Mouse (Mus musculus) neural tube, embryonic 14.5 days (tissue): Measurements from ENCODE around the gene Slc16a11. TPM values are rescaled to one million over a fixed set of nuclear protein-coding genes. Genes with fewer than 3 reads are reported as not detected.

Source experiments
- ATAC-seq: fragments of 200-750 bp; cut with Nextera tagmentation; 2 replicates; pipeline ENCODE4 v1.8.0; 2017; ENCODE audit warnings: low read depth, mild to moderate bottlenecking, moderate TSS enrichment, moderate library complexity
- H3K27ac ChIP-seq: fragments of 300-500 bp; sonication (generic); 2 replicates; pipeline ENCODE4 v1.5.1; 2014; ENCODE audit warnings: low read depth, mild to moderate bottlenecking, control low read depth, low read length, moderate library complexity, mixed read lengths
- H3K27me3 ChIP-seq: fragments of 300-500 bp; sonication (generic); 2 replicates; pipeline ENCODE4 v1.6.1; 2014; ENCODE audit warnings: low read length; ENCODE audit not compliant: control insufficient read depth, insufficient read depth
- H3K36me3 ChIP-seq: fragments of 300-500 bp; sonication (generic); 2 replicates; pipeline ENCODE4 v1.6.1; 2014; ENCODE audit warnings: low read length, mixed read lengths; ENCODE audit not compliant: control insufficient read depth, insufficient read depth
- H3K4me1 ChIP-seq: fragments of 300-500 bp; sonication (generic); 2 replicates; pipeline ENCODE4 v1.6.1; 2014; ENCODE audit warnings: low read length; ENCODE audit not compliant: control insufficient read depth, insufficient read depth
- H3K4me2 ChIP-seq: fragments of 300-500 bp; sonication (generic); 2 replicates; pipeline ENCODE4 v1.6.1; 2014; ENCODE audit warnings: mild to moderate bottlenecking, low read depth, low read length, control low read depth
- H3K4me3 ChIP-seq: fragments of 300-500 bp; sonication (generic); 2 replicates; pipeline ENCODE4 v1.5.1; 2014; ENCODE audit warnings: low read depth, low read length, control low read depth, mixed read lengths
- H3K9ac ChIP-seq: fragments of 300-500 bp; sonication (generic); replicated peaks from 2 replicates; pipeline ENCODE4 v1.6.1; 2014; ENCODE audit warnings: low read depth, mild to moderate bottlenecking, control low read depth, low read length, mixed read lengths
- H3K9me3 ChIP-seq: fragments of 300-500 bp; sonication (generic); 2 replicates; pipeline ENCODE4 v1.6.1; 2016; ENCODE audit warnings: low read length; ENCODE audit not compliant: control insufficient read depth
- WGBS: fragments of 180-500 bp; shearing (Covaris S2); extraction: QIAGEN DNeasy Blood & Tissue Kit; methylation state at CpG from one replicate; pipeline ENCODE4 v1.1.7; 2014; 5-methylcytosine and 5-hydroxymethylcytosine counted together
- polyA plus RNA-seq: library from polyadenylated mRNA; unstranded; fragments of >200 nt; fragmentation: Nextera tagmentation; extraction: Ambion mirVana; gene quantifications from 2 replicates; pipeline ENCODE4 v1.2.1, GENCODE M21; 2014

The Slc16a11 gene
- polyA plus RNA-seq, 1 experiment from 2014 or later = 4.0 TPM

DNA sequence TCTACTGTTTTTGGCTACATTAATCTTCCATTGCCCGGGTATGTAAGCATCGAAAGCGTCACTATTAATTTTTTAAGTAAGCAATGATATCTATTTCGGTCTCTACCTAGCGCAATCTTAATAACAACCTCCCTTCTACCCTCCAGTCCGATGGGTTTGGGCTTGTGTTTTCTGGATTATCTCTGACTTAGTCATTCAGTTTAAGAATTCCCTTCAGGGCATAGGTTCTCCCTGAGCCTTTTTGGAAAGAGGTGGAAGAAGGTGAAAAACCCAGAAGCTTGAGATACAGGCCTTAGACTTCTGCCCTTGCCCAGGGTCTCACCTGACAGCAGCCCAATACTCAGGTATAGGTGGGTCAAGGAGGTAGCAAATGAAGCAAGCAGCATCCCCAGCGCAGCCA lies 7.3 kb downstream of the Slc16a11 start:
- WGBS = 55% methylated on average over 7 of the region's 7 CpGs
- Histone ChIP-seq H3K4me2 (peak overlapping the region; percentile 91), H3K9me3 (no peaks in the 10 kb centered on the region), H3K9ac (peak overlapping the region; percentile 76), H3K4me1 (peaks cover 23% of the 10 kb centered on the region), H3K4me3 (peak overlapping the region; percentile 59), H3K36me3 (no peaks in the 10 kb centered on the region), H3K27ac (peak overlapping the region; percentile 88), H3K27me3 (peaks cover 20% of the 10 kb centered on the region)
- no peak for ATAC-seq

DNA sequence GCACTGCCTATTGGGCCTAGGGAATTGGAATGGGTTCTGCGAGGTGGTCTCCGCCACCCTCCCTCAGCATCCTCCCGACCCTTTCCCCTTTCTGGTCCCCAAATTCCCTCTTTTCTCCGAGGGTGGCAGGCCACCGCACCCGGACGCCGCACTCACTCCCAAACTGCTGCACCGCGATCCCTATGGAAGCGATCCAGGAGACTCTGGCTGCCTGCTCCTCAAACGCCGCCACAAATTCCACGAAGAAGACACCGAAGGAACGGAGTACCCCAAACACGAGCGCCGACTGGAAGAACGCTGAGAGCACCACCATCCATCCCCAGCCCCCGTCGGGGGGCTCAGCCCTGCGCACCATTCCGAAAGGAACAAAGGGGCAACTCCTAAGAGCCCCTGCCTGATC lies 7.8 kb downstream of the Slc16a11 start:
- ATAC-seq = no peak
- Histone ChIP-seq H3K9ac (peak overlapping the region; percentile 76), H3K27me3 (peaks cover 18% of the 10 kb centered on the region), H3K4me3 (peak overlapping the region; percentile 59), H3K27ac (peak overlapping the region; percentile 88), H3K4me2 (peak overlapping the region; percentile 91), H3K36me3 (no peaks in the 10 kb centered on the region), H3K9me3 (no peaks in the 10 kb centered on the region), H3K4me1 (peaks cover 23% of the 10 kb centered on the region)
- WGBS = under 1% methylated on average over 24 of the region's 24 CpGs

DNA sequence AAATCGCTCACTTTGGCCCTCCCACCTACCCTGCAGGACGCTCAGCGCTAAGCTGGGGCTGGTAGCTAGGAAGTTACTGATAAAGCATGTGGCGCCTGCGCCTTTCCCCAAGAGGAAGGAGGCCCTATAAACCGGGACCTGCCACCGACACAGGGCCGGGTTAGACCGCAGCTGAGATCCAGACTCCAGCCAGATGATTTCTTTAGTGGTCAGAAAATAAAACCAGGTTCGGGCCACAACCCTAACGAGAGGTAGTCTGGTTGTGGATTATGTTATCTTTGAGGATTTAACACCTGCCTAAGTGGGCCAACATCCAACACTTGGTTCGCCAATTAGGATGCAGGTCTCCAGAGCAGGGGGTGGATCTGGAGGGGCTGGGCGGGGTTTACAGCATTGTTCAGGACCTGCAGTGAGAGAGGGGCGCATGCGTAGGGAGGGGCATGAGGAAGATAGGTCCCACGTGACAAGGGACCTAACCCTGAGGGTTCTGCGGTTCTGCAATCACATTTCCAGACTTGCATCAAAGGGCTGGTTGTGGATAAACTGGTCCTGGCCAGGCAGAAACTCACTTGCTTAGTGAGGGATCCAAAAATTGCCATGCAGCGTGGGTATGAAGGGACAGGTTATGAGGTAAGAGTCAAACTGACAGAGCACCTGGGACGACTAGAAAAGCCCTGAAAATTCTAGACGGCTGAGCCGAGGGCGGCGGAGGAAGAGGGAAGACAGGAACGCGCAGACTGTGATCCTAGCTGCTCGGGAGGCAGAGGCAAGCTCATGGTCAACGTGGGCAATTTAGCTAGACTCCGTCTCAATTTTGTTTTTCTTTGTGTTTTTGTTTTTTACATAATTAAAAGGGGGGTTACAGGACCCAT lies 8.4 kb downstream of the Slc16a11 start, which contains the start of gene Slc16a13:
Gene Slc16a13 (minus strand): TSS at position 334 of the 872 bp plus-strand sequence.
- Histone ChIP-seq H3K27ac (peak within 1 kb of the TSS; percentile 88), H3K4me2 (peak within 1 kb of the TSS; percentile 91), H3K4me3 (peak within 1 kb of the TSS; percentile 59), H3K9ac (peak within 1 kb of the TSS; percentile 76), H3K9me3 (no peaks in the 10 kb centered on the region), H3K4me1 (peaks cover 23% of the 10 kb centered on the region), H3K27me3 (peaks cover 12% of the 10 kb centered on the region), H3K36me3 (no peaks in the 10 kb centered on the region)
- peak; percentile 94 for ATAC-seq
- WGBS = under 1% methylated on average over 28 of the region's 28 CpGs

GRCm38 (mm10) chr11:70221603-70222500 lies 9.3 kb downstream of the Slc16a11 start:
- Histone ChIP-seq H3K27me3 (peaks cover 3% of the 10 kb centered on the region; the same call in 1 of the 2 replicates), H3K4me1 (peaks cover 26% of the 10 kb centered on the region), H3K4me3 (peak overlapping the region; percentile 59), H3K9me3 (no peaks in the 10 kb centered on the region), H3K36me3 (no peaks in the 10 kb centered on the region), H3K27ac (peak overlapping the region; percentile 81), H3K9ac (peak overlapping the region; percentile 76), H3K4me2 (peak overlapping the region; percentile 91)
- WGBS = 8% methylated on average over 14 of the region's 14 CpGs
- ATAC-seq = no peak

DNA sequence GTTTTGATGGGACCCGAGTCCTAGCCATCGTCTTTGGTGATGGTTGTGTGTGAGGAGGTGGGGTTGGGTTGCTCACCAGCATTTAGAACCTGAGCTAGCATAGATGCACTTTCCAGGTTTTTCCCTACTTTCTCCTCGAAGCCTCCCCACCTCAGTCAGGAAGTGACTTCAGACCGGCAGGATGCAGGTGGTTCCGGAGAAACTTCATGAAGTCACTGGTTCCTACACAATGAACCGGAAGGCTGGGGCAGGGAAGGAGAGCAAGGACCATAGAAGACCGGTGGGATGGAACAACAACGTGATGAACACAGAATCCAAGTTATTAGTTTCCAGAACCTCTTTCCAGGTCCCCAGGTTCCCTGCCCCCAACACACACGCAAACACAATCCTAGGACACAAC lies 11.2 kb downstream of the Slc16a11 start:
- Histone ChIP-seq H3K9me3 (no peaks in the 10 kb centered on the region), H3K9ac (no peak overlapping the region), H3K27me3 (peaks cover 7% of the 10 kb centered on the region), H3K4me3 (no peak overlapping the region), H3K4me1 (peaks cover 21% of the 10 kb centered on the region), H3K27ac (no peak overlapping the region), H3K36me3 (no peaks in the 10 kb centered on the region), H3K4me2 (no peak overlapping the region)
- WGBS = 87% methylated on average over 9 of the region's 9 CpGs
- no peak for ATAC-seq

DNA sequence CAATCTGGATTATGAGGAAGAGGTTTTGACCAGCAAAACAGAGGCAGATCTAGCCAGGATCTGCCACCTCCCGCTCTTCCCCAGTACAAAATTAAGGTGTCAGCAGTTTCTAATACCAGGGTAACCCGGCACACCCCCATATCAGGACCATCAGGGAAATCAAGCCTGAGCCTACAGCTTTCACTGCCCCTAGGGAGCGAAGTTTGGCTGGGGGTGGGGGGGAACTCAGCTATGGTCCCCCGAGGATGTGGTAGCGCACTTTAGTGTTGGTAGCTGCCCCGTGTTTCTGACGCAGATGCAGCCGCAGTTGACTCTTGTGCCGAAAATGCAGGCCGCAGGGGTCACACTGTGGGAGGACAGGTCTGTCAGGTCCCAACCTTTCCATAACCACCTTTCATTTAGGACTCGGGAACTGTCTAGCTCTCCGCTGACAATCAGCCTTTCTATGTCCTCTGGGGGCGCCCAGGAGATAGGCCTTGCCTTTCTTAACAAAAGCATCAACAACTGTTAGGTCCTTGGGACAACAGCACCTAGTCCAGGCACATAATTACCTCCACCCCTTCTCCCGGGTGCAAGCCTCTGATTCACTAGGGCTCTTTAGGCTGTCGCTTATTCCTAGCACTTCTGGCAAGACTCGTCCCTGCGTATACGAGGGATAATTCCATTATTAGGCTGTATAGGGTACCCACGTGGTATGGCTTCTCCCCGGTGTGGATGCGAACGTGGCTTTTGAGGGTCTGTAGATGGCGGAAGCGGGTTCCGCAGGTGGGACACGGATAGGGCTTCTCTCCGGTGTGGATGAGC lies 13.4 kb downstream of the Slc16a11 start:
- Histone ChIP-seq H3K27ac (no peak overlapping the region), H3K4me2 (peak overlapping the region; percentile 44), H3K36me3 (no peaks in the 10 kb centered on the region), H3K4me1 (peaks cover 10% of the 10 kb centered on the region), H3K27me3 (peaks cover 11% of the 10 kb centered on the region), H3K4me3 (peak overlapping the region; percentile 16), H3K9ac (no peak overlapping the region; the same call in 1 of the 2 replicates), H3K9me3 (no peaks in the 10 kb centered on the region)
- 16% methylated on average over 27 of the region's 27 CpGs for WGBS
- ATAC-seq = 0 out of 2 replicates have a peak, but pooled peaks have one; percentile 29

DNA sequence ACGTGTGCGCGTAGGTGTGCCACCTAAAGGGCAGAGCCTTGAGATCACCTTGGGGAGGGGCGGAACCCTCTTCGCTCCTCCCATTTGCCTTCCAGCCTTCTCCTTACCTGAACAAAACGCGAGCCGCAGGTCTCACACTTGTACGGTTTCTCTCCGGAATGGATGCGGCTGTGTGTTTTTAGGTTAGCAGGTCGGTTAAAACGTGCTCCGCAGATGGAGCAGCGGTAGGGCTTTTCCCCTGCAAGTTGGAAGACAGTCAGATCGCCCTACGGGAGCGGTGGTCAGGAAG lies 14.0 kb downstream of the Slc16a11 start:
- 8% methylated on average over 18 of the region's 18 CpGs for WGBS
- H3K27ac ChIP-seq = no peak overlapping the region
- H3K9me3 ChIP-seq = no peaks in the 10 kb centered on the region
- H3K36me3 ChIP-seq = no peaks in the 10 kb centered on the region
- no peak for ATAC-seq
- no peak overlapping the region for H3K9ac ChIP-seq
- peaks cover 10% of the 10 kb centered on the region for H3K4me1 ChIP-seq
- peak overlapping the region; percentile 44 for H3K4me2 ChIP-seq
- H3K27me3 ChIP-seq = peaks cover 11% of the 10 kb centered on the region
- H3K4me3 ChIP-seq = peak overlapping the region; percentile 16

DNA sequence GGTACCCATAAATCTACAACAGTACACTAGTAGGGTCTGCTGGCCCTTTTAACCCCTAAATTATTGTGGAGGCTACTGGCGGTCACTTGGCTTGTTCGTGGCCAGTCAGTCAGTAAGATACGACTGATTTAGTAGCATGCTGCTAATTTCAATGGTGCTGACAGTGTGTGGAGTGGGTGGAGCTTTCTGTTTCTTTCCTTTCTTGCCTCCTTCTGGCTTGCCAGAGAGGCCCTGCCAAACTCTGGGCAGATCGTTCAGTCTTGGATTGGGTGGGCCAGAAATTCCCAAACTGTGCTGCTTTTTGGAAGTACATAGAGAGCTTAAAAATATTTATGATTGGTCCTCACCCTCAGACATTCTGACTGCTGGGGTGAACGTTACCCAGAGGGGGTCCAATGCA lies 14.6 kb downstream of the Slc16a11 start:
- WGBS = 23% methylated on average over 5 of the region's 5 CpGs
- no peak for ATAC-seq
- no peaks in the 10 kb centered on the region for H3K9me3 ChIP-seq
- peak overlapping the region; percentile 16; the same call in 1 of the 2 replicates for H3K4me3 ChIP-seq
- no peak overlapping the region for H3K9ac ChIP-seq
- no peaks in the 10 kb centered on the region for H3K36me3 ChIP-seq
- peaks cover 11% of the 10 kb centered on the region for H3K27me3 ChIP-seq
- H3K4me1 ChIP-seq = peaks cover 5% of the 10 kb centered on the region
- no peak overlapping the region; the same call in 1 of the 2 replicates for H3K4me2 ChIP-seq
- H3K27ac ChIP-seq = no peak overlapping the region
